In genomic region chr17:90594798-90595533, GRCm38 (mm10) we compare ENCODE assay signal across 15 mouse cellular contexts.
DNase-seq lines count a peak whose midpoint lies in the region; ATAC-seq lines count a peak whose summit lies in the region.
"Had no signal": no experiment of that assay in that cellular context is flagged by ENCODE, and none has a peak within 500 bp of the region (broad histone marks: within the 10 kb centered on the region; RNA-seq: fewer than 3 reads in every experiment).

No protein-coding gene starts in this region.

- DNase-seq in hindbrain, embryonic 11.5 days (ENCODE audit: low spot score) = peak; percentile 9
- DNase-seq in hindbrain, embryonic 10.5 days (ENCODE audit: low spot score) = no peak
- peak; percentile 88 for DNase-seq in midbrain, embryonic 11.5 days (ENCODE audit: low spot score, missing footprints)
- DNase-seq in layer of hippocampus, adult 8-10 months (ENCODE audit: low spot score in 2 of 2) = peak; percentile 48 to 54
- DNase-seq in layer of hippocampus, postnatal 36 days = peak; percentile 35 to 56
- DNase-seq in lung, postnatal 10 days = no peak
- DNase-seq: cerebellum, adult 8-10 months; gastrocnemius, postnatal 14 days; heart, adult 18-20 months; kidney, adult 11 months; retina, postnatal 1 day had no signal

- ATAC-seq in hindbrain, embryonic 11.5 days (ENCODE audit: low FRiP score) = peak; percentile 57
- ATAC-seq in midbrain, embryonic 11.5 days (ENCODE audit: low FRiP score) = peak; percentile 70
- ATAC-seq in midbrain, embryonic 16.5 days = no peak

- 42% methylated on average over 9 of the region's 9 CpGs for WGBS in hindbrain, embryonic 11.5 days
- 46% methylated on average over 9 of the region's 9 CpGs for WGBS in hindbrain, embryonic 10.5 days
- WGBS in midbrain, embryonic 11.5 days = 41% methylated on average over 9 of the region's 9 CpGs
- 36% methylated on average over 9 of the region's 9 CpGs for WGBS in midbrain, embryonic 16.5 days

- no peak overlapping the region for H3K9ac ChIP-seq in hindbrain, embryonic 11.5 days (ENCODE audit: low read depth, low read length)
- no peak overlapping the region for H3K9ac ChIP-seq in midbrain, embryonic 11.5 days (ENCODE audit: low read length)
- H3K9ac ChIP-seq in midbrain, embryonic 16.5 days (ENCODE audit: low read depth, low read length) = no peak overlapping the region
- H3K9ac ChIP-seq: embryonic facial prominence, embryonic 13.5 days; heart, embryonic 13.5 days; liver, embryonic 15.5 days had no signal

- H3K4me2 ChIP-seq in hindbrain, embryonic 11.5 days (replicated peaks; ENCODE audit: low read depth, low read length) = no peak overlapping the region
- H3K4me2 ChIP-seq in midbrain, embryonic 11.5 days = no peak overlapping the region
- no peak overlapping the region for H3K4me2 ChIP-seq in midbrain, embryonic 16.5 days (ENCODE audit: low read length)
- H3K4me2 ChIP-seq: embryonic facial prominence, embryonic 13.5 days; heart, embryonic 13.5 days; liver, embryonic 15.5 days had no signal

- H3K4me3 ChIP-seq in hindbrain, embryonic 11.5 days (ENCODE audit: low read depth, low read length) = no peak overlapping the region
- H3K4me3 ChIP-seq in hindbrain, embryonic 10.5 days = no peak overlapping the region
- H3K4me3 ChIP-seq in midbrain, embryonic 11.5 days (ENCODE audit: low read depth, low read length) = no peak overlapping the region
- H3K4me3 ChIP-seq in midbrain, embryonic 16.5 days (ENCODE audit: low read depth, low read length) = no peak overlapping the region
- H3K4me3 ChIP-seq: embryonic facial prominence, embryonic 13.5 days; heart, embryonic 13.5 days; liver, embryonic 15.5 days had no signal

- no peaks in the 10 kb centered on the region for H3K4me1 ChIP-seq in hindbrain, embryonic 11.5 days (replicated peaks; ENCODE audit: control insufficient read depth, insufficient read depth, low read length)
- H3K4me1 ChIP-seq in hindbrain, embryonic 10.5 days (replicated peaks) = peaks cover 2% of the 10 kb centered on the region; the same call in 1 of the 2 replicates
- peaks cover 3% of the 10 kb centered on the region; the same call in 1 of the 2 replicates for H3K4me1 ChIP-seq in midbrain, embryonic 11.5 days (ENCODE audit: control insufficient read depth, insufficient read depth, low read length)
- H3K4me1 ChIP-seq in midbrain, embryonic 16.5 days (ENCODE audit: control insufficient read depth, insufficient read depth, low read length) = peaks cover 2% of the 10 kb centered on the region; the same call in 1 of the 2 replicates
- H3K4me1 ChIP-seq: embryonic facial prominence, embryonic 13.5 days; heart, embryonic 13.5 days; liver, embryonic 15.5 days had no signal

- no peaks in the 10 kb centered on the region for H3K36me3 ChIP-seq in hindbrain, embryonic 11.5 days (ENCODE audit: control insufficient read depth, insufficient read depth, low read length)
- no peaks in the 10 kb centered on the region for H3K36me3 ChIP-seq in hindbrain, embryonic 10.5 days
- no peaks in the 10 kb centered on the region for H3K36me3 ChIP-seq in midbrain, embryonic 11.5 days (ENCODE audit: control insufficient read depth, insufficient read depth, low read length)
- H3K36me3 ChIP-seq in midbrain, embryonic 16.5 days (ENCODE audit: control insufficient read depth, insufficient read depth, low read length) = peaks cover 6% of the 10 kb centered on the region
- H3K36me3 ChIP-seq: embryonic facial prominence, embryonic 13.5 days; heart, embryonic 13.5 days; liver, embryonic 15.5 days had no signal

- no peaks in the 10 kb centered on the region for H3K27me3 ChIP-seq in hindbrain, embryonic 11.5 days (ENCODE audit: control insufficient read depth, insufficient read depth, low read length)
- no peaks in the 10 kb centered on the region for H3K27me3 ChIP-seq in hindbrain, embryonic 10.5 days (ENCODE audit: insufficient read depth, poor library complexity, severe bottlenecking)
- no peaks in the 10 kb centered on the region for H3K27me3 ChIP-seq in midbrain, embryonic 11.5 days (ENCODE audit: control insufficient read depth, insufficient read depth, low read length)
- no peaks in the 10 kb centered on the region for H3K27me3 ChIP-seq in midbrain, embryonic 16.5 days (ENCODE audit: control insufficient read depth, insufficient read depth, low read depth, low read length)
- H3K27me3 ChIP-seq: embryonic facial prominence, embryonic 13.5 days; heart, embryonic 13.5 days; liver, embryonic 15.5 days had no signal

- H3K27ac ChIP-seq in hindbrain, embryonic 11.5 days (ENCODE audit: low read depth, low read length) = no peak overlapping the region
- H3K27ac ChIP-seq in hindbrain, embryonic 10.5 days = no peak overlapping the region
- H3K27ac ChIP-seq in midbrain, embryonic 11.5 days (ENCODE audit: low read depth, low read length) = no peak overlapping the region
- H3K27ac ChIP-seq in midbrain, embryonic 16.5 days (ENCODE audit: low read length) = no peak overlapping the region
- H3K27ac ChIP-seq: embryonic facial prominence, embryonic 13.5 days; heart, embryonic 13.5 days; liver, embryonic 15.5 days had no signal

- H3K9me3 ChIP-seq in hindbrain, embryonic 11.5 days (ENCODE audit: control insufficient read depth, low read length) = no peaks in the 10 kb centered on the region
- peaks cover 3% of the 10 kb centered on the region for H3K9me3 ChIP-seq in hindbrain, embryonic 10.5 days
- H3K9me3 ChIP-seq in midbrain, embryonic 11.5 days (ENCODE audit: control insufficient read depth, low read length) = no peaks in the 10 kb centered on the region
- no peaks in the 10 kb centered on the region for H3K9me3 ChIP-seq in midbrain, embryonic 16.5 days (replicated peaks; ENCODE audit: control insufficient read depth, low read length, poor library complexity, severe bottlenecking)
- H3K9me3 ChIP-seq: embryonic facial prominence, embryonic 13.5 days; liver, embryonic 15.5 days had no signal

Comparison
In these comparisons a context has a peak if more than half of its experiments do, and no peak if none do; other contexts are left out.
1. DNase-seq: peak in hindbrain, embryonic 11.5 days (single experiment), midbrain, embryonic 11.5 days (single experiment), layer of hippocampus, adult 8-10 months (2 of 2) and layer of hippocampus, postnatal 36 days (2 of 2); none in hindbrain, embryonic 10.5 days (single experiment) and lung, postnatal 10 days (single experiment).